Mouse (Mus musculus) megakaryocyte, embryonic 14.5 days (primary cell): ENCODE measurements around the gene Rpl27a.

Experiments used
- FLI1 ChIP-seq: IDR thresholded peaks from 2 replicates; pipeline ENCODE4 v1.6.1; 2012; ENCODE audit warnings: low read length, inconsistent platforms, mixed read lengths
- GATA1 ChIP-seq: IDR thresholded peaks from 3 replicates; pipeline ENCODE4 v1.6.1; 2012; ENCODE audit warnings: mixed read lengths, low read length, inconsistent platforms, borderline replicate concordance

- TF ChIP-seq GATA1 (no peak), FLI1 (no peak)
Measured at GRCm38 (mm10) chr7:109528356-109528755, 9.4 kb downstream of the Rpl27a start.
